Mouse (Mus musculus) cortical plate, adult 2 months (tissue): ENCODE measurements around the gene Ccdc184. TPM values are rescaled to one million over a fixed set of nuclear protein-coding genes. Genes with fewer than 3 reads are reported as not detected.

Experiments
- H3K27ac ChIP-seq: fragments of 200-500 bp; 2 replicates; pipeline ENCODE4 v1.5.1; 2012; ENCODE audit warnings: low read length, control low read depth, inconsistent platforms; ENCODE audit not compliant: insufficient read depth
- H3K4me1 ChIP-seq: fragments of 200-500 bp; 2 replicates; pipeline ENCODE4 v1.6.1; 2011; ENCODE audit warnings: low read length; ENCODE audit not compliant: control insufficient read depth, insufficient read depth
- H3K4me3 ChIP-seq: fragments of 200-500 bp; 2 replicates; pipeline ENCODE4 v1.5.1; 2011; ENCODE audit warnings: mild to moderate bottlenecking, low read length, control low read depth; ENCODE audit not compliant: insufficient read depth
- CTCF ChIP-seq: fragments of 200-500 bp; IDR thresholded peaks from 2 replicates; pipeline ENCODE4 v1.5.1; 2011; ENCODE audit warnings: mild to moderate bottlenecking, control low read depth, low read length; ENCODE audit not compliant: insufficient read depth; ENCODE audit errors: extremely low read depth
- POLR2A ChIP-seq: fragments of 200-500 bp; IDR thresholded peaks from 2 replicates; pipeline ENCODE4 v1.6.1; 2011; ENCODE audit warnings: mild to moderate bottlenecking, low read length, control low read depth; ENCODE audit not compliant: insufficient read depth; ENCODE audit errors: extremely low read depth
- polyA plus RNA-seq: library from polyadenylated mRNA; depleted of rRNA; stranded (reverse); fragments of >200 nt; gene quantifications from 2 replicates; pipeline ENCODE4 v1.2.3, GENCODE M21; 2012; rRNA removed

Gene Ccdc184
- 22.6 and 23.0 TPM in 2 replicates for polyA plus RNA-seq

DNA sequence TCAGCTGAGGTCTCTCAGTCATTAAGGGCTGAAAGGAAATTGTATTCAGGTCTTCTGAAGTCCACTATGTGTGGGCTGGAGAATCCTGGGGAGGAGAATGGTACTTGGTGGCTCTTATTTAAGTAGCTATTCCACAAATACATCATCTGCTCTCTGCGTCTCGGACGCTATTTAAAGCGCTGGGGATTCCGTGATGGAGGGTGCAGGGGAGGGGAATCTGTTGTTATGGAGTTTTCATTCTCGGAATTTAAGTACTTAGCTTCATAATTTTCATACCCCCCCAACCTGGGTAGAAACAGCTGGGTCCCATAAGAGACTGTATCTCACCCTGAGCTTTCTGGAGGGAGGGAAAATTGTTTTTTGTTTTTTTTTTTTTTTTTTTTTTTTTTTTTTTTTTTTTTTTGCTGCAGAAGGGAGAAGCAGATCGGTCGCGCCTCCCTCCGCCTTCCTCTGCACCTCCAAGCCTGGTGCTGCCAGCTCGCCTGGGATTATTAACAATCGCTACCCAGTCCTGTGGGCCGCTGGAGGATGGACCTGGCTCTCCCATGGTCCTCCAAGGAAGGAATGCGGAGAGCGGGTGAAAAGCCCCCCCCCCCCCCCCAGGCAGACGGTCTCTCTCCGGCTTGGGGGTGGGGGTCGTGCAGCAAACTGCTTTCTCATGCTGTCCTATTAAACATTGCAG, at the start of gene Ccdc184:
Gene Ccdc184 (plus strand): TSS at position 196 of the 682 bp plus-strand sequence.
- Histone ChIP-seq H3K4me1 (no peaks in the 10 kb centered on the region; the same call in 1 of the 2 replicates), H3K4me3 (peak within 1 kb of the TSS; percentile 52), H3K27ac (no peak within 1 kb of the TSS)
- TF ChIP-seq CTCF: no peak
- no peak for TF ChIP-seq POLR2A

GRCm38 (mm10) chr15:98119363-98119762, 47.6 kb upstream of the Ccdc184 start:
- Histone ChIP-seq H3K27ac (no peak overlapping the region), H3K4me1 (no peaks in the 10 kb centered on the region), H3K4me3 (no peak overlapping the region)
- TF ChIP-seq POLR2A: no peak
- TF ChIP-seq CTCF: no peak

DNA sequence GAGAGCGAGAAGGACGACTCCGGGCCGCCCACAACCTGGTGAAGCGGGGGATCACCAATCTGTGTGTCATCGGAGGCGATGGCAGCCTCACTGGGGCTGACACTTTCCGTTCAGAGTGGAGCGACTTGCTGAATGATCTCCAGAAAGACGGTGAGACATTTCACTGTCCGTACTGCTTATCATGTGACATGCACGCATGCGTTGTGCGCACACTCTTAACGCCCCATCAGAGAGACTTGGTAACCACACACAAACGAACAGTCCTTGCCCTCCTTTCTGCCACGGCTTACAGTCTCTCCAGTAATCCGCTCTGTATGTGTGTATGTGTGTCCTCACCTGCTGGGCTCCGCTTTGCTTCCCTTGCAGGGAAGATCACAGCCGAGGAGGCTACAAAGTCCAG, 46.1 kb upstream of the Ccdc184 start:
- H3K27ac ChIP-seq: no peak overlapping the region
- no peak for TF ChIP-seq POLR2A
- TF ChIP-seq CTCF: no peak
- no peaks in the 10 kb centered on the region for H3K4me1 ChIP-seq
- no peak overlapping the region for H3K4me3 ChIP-seq

DNA sequence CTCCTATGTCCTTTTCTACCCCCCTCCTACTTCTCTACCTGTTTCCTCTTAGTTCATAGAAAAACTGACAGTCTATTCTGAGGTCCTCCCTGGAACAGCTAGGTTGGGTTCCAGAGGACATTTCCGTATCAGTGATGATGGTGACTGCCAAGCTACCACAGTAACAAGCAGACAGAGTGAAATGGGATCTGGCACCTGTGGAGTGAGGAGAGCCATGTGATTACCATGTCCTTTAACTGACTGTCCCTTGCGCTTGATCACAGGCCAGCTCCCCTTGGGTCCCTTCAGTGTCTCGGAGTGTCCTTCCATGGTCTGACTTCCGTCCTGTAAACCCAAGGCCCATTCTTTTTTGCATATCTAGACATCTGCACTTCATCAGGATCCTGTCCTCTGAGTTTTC, 36.0 kb upstream of the Ccdc184 start:
- TF ChIP-seq POLR2A (no peak), CTCF (no peak)
- Histone ChIP-seq H3K4me1 (no peaks in the 10 kb centered on the region), H3K27ac (no peak overlapping the region), H3K4me3 (no peak overlapping the region)

GRCm38 (mm10) chr15:98131451-98131850, 35.5 kb upstream of the Ccdc184 start:
- no peaks in the 10 kb centered on the region for H3K4me1 ChIP-seq
- TF ChIP-seq POLR2A (no peak), CTCF (no peak)
- no peak overlapping the region for H3K27ac ChIP-seq
- H3K4me3 ChIP-seq: no peak overlapping the region

DNA sequence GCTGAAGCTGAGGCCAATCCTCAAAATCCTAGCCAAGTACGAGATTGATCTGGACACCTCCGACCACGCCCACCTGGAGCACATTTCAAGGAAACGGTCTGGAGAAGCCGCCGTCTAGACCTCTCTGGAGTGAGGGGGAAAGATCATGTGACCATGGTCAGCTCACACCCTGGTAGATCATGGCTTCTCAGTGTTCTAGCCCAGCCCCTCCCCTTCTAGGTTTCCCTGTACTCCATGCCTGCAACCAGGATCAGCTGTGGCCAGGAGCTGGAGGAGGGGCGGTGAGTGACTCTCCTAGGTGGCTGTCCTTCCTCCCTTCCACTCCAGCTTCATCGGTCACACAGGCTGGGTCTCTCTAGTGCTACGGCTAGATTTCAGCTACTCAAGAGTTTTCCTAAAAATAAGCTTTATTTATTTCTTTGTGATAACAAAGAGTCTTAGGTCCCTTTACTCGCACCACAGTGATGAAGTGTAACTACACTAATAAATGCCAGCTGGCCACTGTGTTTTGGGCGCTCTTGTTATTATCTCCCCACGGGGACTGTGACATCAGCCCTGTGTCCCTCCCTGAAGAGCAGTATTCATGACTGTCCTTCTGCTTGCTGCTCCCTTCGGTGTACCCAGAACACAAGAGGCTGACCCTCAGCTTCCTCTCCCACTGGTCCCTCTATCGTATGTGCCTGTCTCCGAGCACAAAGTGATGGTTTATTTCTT, 34.9 kb upstream of the Ccdc184 start:
- TF ChIP-seq CTCF (no peak), POLR2A (no peak)
- Histone ChIP-seq H3K27ac (no peak overlapping the region), H3K4me3 (no peak overlapping the region), H3K4me1 (no peaks in the 10 kb centered on the region)

DNA sequence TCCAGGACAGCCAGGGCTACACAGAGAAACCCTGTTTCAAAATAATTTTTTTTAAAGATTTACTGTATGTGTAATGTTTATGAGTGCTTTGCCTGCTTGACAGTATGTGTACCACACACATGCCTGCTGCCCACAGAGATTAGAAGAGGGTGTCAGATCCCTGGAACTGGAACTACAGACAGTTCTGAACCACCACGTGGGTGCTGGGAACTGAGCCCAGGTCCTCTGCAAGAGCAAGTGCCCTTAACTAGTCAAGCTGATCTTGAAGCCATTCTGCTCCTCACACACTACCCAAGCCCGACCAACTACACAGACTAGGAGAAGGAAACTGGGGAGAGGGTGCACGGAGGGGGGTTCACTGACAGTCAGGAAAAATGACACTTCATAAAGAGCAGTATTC, 33.5 kb upstream of the Ccdc184 start:
- H3K4me1 ChIP-seq: no peaks in the 10 kb centered on the region
- H3K27ac ChIP-seq: peak overlapping the region; percentile 84; the same call in 1 of the 2 replicates
- H3K4me3 ChIP-seq: no peak overlapping the region
- TF ChIP-seq CTCF (no peak), POLR2A (no peak)

DNA sequence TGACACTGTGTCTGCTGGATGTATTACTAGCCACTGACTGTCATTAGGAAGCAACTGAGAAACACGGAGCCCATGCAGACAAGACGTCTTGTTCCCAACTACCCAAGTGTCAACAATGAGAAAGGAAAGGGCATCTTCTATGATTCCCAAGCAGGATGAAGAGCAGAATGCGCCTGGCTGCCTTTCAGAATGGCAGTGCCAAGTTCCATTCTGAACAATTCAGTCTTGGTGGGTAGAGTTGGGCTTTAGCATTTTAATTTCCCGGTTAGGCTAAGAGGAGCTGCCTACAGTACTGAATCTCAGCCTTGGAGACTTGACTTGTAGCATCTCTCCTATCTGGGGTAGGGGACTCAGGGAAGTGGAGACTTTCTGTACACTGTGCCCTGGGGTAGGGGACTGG, 32.9 kb upstream of the Ccdc184 start:
- Histone ChIP-seq H3K27ac (peak overlapping the region; percentile 43; the same call in 1 of the 2 replicates), H3K4me1 (no peaks in the 10 kb centered on the region), H3K4me3 (no peak overlapping the region)
- TF ChIP-seq CTCF: no peak
- TF ChIP-seq POLR2A: no peak

DNA sequence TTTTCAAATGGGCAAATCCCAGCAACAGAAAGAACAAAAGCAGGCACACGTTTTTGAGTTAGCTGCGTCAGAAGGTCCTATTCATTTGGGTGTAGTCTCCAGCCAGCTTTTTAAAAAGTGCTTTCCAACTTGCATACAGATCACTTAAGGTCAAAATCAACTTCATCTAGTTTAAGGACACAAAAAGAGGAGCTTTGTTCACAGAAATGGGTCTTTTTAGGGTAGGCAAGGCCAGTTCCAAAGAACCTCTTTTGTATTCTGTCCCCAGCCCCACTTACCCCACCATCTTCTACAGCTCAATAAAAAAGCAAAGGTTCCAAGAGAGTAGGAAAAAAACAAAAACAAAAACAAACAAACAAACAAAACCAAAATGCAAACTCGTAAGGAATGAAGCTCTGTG, 32.3 kb upstream of the Ccdc184 start:
- Histone ChIP-seq H3K27ac (0 out of 2 replicates have a peak overlapping the region, but pooled peaks have one; percentile 55), H3K4me3 (no peak overlapping the region), H3K4me1 (no peaks in the 10 kb centered on the region)
- TF ChIP-seq POLR2A (no peak), CTCF (no peak)

DNA sequence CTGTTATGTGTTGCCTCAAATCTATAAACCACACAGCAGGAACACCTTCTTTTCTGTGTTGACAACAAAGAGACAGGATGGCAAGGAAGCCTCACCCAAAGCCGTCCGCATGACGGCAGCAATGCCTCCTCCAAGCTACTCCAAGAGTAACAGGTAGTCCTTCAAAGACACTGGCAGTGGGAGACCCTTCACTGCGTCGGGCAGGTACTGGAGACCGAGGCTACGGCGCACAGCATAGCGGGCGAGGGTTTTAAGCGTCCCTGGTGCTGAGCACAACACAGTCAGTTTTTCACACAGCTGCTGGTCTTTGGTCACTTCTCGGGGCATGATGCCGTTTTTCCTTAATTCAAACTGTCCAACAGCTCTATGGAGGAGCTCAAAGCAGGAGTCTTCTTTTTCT, 31.3 kb upstream of the Ccdc184 start:
- peak overlapping the region; percentile 55; the same call in 1 of the 2 replicates for H3K27ac ChIP-seq
- no peaks in the 10 kb centered on the region for H3K4me1 ChIP-seq
- TF ChIP-seq CTCF (no peak), POLR2A (no peak)
- H3K4me3 ChIP-seq: no peak overlapping the region
